Mouse (Mus musculus) left cerebral cortex, postnatal 25 days (tissue): ENCODE measurements around the gene Ackr3. TPM values are rescaled to one million over a fixed set of nuclear protein-coding genes. Genes with fewer than 3 reads are reported as not detected.

ENCODE experiments used
- DNase-seq, 2 experiments: peaks; one replicate each; pipeline ENCODE4 v3.0.0; 2022; ENCODE audit warnings: low spot score in 2 of 2, mixed read lengths in 1 of 2
- intact Hi-C: fragments of 180-260 bp; cut with DNase I; formaldehyde crosslinking; loops from one replicate; pipeline ENCODE4 v1.15.1; 2025
- total RNA-seq, 2 experiments: library from RNA; stranded (reverse); gene quantifications; 2 replicates each; pipeline ENCODE4 v1.2.3; 2021

The Ackr3 gene
- 1 to 10 TPM; 7.2 to 8.6 TPM for total RNA-seq

GRCm38 (mm10) chr1:90203783-90204690 lies at the start of gene Ackr3:
Gene Ackr3 (plus strand): TSS chr1:90203980.
- intact Hi-C loops = loop anchor here (2.0 kb wide), 2 partner anchors 143 to 385 kb away; no protein-coding TSS in a partner anchor
- DNase-seq = peak; percentile 84

- intact Hi-C loops = no loop called here
- DNase-seq = no peak
Observed at GRCm38 (mm10) chr1:90156589-90156988, 47.2 kb upstream of the Ackr3 start.

GRCm38 (mm10) chr1:90159927-90160326 lies 43.9 kb upstream of the Ackr3 start:
- intact Hi-C loops = no loop called here
- no peak for DNase-seq

- DNase-seq = no peak
- intact Hi-C loops = no loop called here
Observed at GRCm38 (mm10) chr1:90161623-90162022, 42.2 kb upstream of the Ackr3 start.

- no peak for DNase-seq
- intact Hi-C loops = no loop called here
Observed at GRCm38 (mm10) chr1:90162379-90162857, 41.4 kb upstream of the Ackr3 start.

- intact Hi-C loops = no loop called here
- DNase-seq = no peak
Observed at GRCm38 (mm10) chr1:90163161-90163560, 40.6 kb upstream of the Ackr3 start.

GRCm38 (mm10) chr1:90164319-90164718 lies 39.5 kb upstream of the Ackr3 start:
- intact Hi-C loops = no loop called here
- DNase-seq = no peak

GRCm38 (mm10) chr1:90174338-90174737 lies 29.4 kb upstream of the Ackr3 start:
- DNase-seq = no peak
- intact Hi-C loops = no loop called here

GRCm38 (mm10) chr1:90176223-90176622 lies 27.6 kb upstream of the Ackr3 start:
- DNase-seq = peak in 1 of 2 experiments; percentile 10
- intact Hi-C loops = no loop called here

- no peak for DNase-seq
Observed at GRCm38 (mm10) chr1:90177565-90177964, 26.2 kb upstream of the Ackr3 start.

GRCm38 (mm10) chr1:90177978-90178377 lies 25.8 kb upstream of the Ackr3 start:
- intact Hi-C loops = no loop called here
- DNase-seq = no peak

More at GRCm38 (mm10) chr1:90177565-90177964, 26.2 kb upstream of the Ackr3 start:
- intact Hi-C loops = no loop called here

- no peak for DNase-seq
- intact Hi-C loops = no loop called here
Observed at GRCm38 (mm10) chr1:90180479-90180878, 23.3 kb upstream of the Ackr3 start.

- intact Hi-C loops = no loop called here
- no peak for DNase-seq
Observed at GRCm38 (mm10) chr1:90180966-90181699, 22.6 kb upstream of the Ackr3 start.

- peak in 1 of 2 experiments; percentile 63 for DNase-seq
- intact Hi-C loops = no loop called here
Observed at GRCm38 (mm10) chr1:90182521-90182920, 21.3 kb upstream of the Ackr3 start.

GRCm38 (mm10) chr1:90183602-90184001 lies 20.2 kb upstream of the Ackr3 start:
- intact Hi-C loops = no loop called here

GRCm38 (mm10) chr1:90186173-90186572 lies 17.6 kb upstream of the Ackr3 start:
- intact Hi-C loops = no loop called here
- DNase-seq = no peak

More at GRCm38 (mm10) chr1:90183602-90184001, 20.2 kb upstream of the Ackr3 start:
- no peak for DNase-seq

- DNase-seq = no peak
- intact Hi-C loops = no loop called here
Observed at GRCm38 (mm10) chr1:90186874-90187273, 16.9 kb upstream of the Ackr3 start.

- intact Hi-C loops = no loop called here
- no peak for DNase-seq
Observed at GRCm38 (mm10) chr1:90189046-90189445, 14.7 kb upstream of the Ackr3 start.

- no peak for DNase-seq
- intact Hi-C loops = no loop called here
Observed at GRCm38 (mm10) chr1:90201246-90201645, 2.5 kb upstream of the Ackr3 start.

GRCm38 (mm10) chr1:90201655-90202054 lies 2.1 kb upstream of the Ackr3 start:
- intact Hi-C loops = no loop called here
- no peak for DNase-seq
